Mouse (Mus musculus) macrophage (primary cell): ENCODE results near the gene Fam71e1. TPM values are rescaled to one million over a fixed set of nuclear protein-coding genes. Genes with fewer than 3 reads are reported as not detected.
A peak's percentile ranks its signal among the peaks of the same experiment; 100 is the strongest.

ENCODE experiments used
- H3K27ac ChIP-seq: fragments of 350-480 bp; formaldehyde crosslinking; 2 replicates; pipeline ENCODE4 v1.9.0; 2021
- H3K36me3 ChIP-seq: fragments of 350-480 bp; formaldehyde crosslinking; 2 replicates; pipeline ENCODE4 v1.9.0; 2021; ENCODE audit errors: inconsistent target
- H3K4me3 ChIP-seq: fragments of 350-480 bp; formaldehyde crosslinking; 2 replicates; pipeline ENCODE4 v1.9.0; 2021; ENCODE audit errors: inconsistent target
- H3K79me2 ChIP-seq: fragments of 350-480 bp; formaldehyde crosslinking; 2 replicates; pipeline ENCODE4 v1.9.0; 2021; ENCODE audit errors: inconsistent target
- WGBS: methylation state at CpG from one replicate; pipeline ENCODE4 v1.1.7; 2026; ENCODE audit warnings: inconsistent platforms; ENCODE audit not compliant: missing documents; 5-methylcytosine and 5-hydroxymethylcytosine counted together
- polyA plus RNA-seq: library from polyadenylated mRNA; stranded (reverse); fragments of 250-400 nt; gene quantifications from 3 replicates; pipeline ENCODE4 v1.2.4, GENCODE M21; 2018; ENCODE audit warnings: inconsistent platforms
- total RNA-seq, 78 experiments: library from RNA; depleted of rRNA; stranded (reverse); fragments of 250-400 nt; gene quantifications; 1 replicate in 9 of 78; 2 replicates in 24 of 78; 3 replicates in 43 of 78; 4 replicates in 2 of 78; pipeline ENCODE4 v1.2.4; 2018; ENCODE audit warnings: inconsistent platforms in 56 of 78

Fam71e1 gene
- 10 to 100 TPM in 5 of 26 experiments, 1 to 10 TPM in 17, not detected in 4; 1.3 to 19.5 (median 6.1) TPM for total RNA-seq (2018; cell fraction: chromatin; rRNA removed)
- total RNA-seq (2018; cell fraction: cytosol; rRNA removed): 1 to 10 TPM in 19 of 26 experiments, under 1 TPM in 7; 0.74 to 6.4 (median 1.2) TPM
- 10 to 100 TPM in 4 of 26 experiments, 1 to 10 TPM in 20, not detected in 2; 1.1 to 14.7 (median 5.2) TPM for total RNA-seq (2018; cell fraction: nucleus; rRNA removed)
- polyA plus RNA-seq: 0.89 to 1.5 TPM (median 0.99 TPM) in 3 replicates

DNA sequence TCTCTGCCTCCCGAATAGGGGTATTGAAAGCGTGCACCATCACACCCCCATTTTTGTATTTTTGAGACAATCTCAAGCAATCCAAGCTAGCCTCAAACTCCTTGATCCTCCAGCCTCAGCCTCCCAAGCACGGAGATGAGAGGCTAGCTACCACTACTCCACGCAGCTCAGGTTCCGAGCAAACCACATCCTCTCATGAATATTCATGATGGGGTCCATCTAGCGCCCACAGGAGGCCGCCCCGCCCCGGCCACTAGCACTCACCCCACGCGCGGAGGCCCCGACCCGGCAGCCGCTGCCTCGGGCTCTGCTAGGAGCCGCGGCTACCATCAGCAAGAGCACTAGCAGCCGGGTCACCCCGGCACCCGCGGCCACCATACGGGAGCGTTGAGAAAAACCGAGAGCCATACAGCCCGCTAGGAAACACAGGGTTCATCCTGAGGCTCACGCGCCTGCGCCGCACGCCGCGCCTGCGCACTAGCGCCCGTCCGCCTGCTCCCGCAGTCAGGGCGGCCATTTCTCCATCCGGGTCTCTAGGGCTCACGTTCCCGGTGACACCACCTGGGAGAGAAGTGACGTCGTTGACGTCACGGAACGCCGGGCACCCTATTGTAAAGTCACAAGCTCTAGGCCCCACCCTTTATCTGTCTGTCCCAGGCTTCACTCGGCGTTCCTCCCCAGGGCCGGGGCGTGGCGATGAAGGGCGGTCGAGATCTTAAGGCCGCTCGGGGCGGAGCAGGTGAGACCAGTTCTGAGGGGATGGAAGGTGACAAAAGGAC, at the start of gene Fam71e1, which contains the start of gene Emc10:
Fam71e1 (plus strand) TSS at position 590 of the 779 bp plus-strand sequence.
Emc10 (minus strand) TSS at position 538 of the 779 bp plus-strand sequence.
- Histone ChIP-seq H3K4me3 (peak within 1 kb of the TSS; percentile 56), H3K27ac (no peak within 1 kb of the TSS), H3K36me3 (peaks cover 11% of the 10 kb centered on the region; the same call in 1 of the 2 replicates), H3K79me2 (peaks cover 18% of the 10 kb centered on the region)
- 1% methylated on average over 58 of the region's 58 CpGs for WGBS

DNA sequence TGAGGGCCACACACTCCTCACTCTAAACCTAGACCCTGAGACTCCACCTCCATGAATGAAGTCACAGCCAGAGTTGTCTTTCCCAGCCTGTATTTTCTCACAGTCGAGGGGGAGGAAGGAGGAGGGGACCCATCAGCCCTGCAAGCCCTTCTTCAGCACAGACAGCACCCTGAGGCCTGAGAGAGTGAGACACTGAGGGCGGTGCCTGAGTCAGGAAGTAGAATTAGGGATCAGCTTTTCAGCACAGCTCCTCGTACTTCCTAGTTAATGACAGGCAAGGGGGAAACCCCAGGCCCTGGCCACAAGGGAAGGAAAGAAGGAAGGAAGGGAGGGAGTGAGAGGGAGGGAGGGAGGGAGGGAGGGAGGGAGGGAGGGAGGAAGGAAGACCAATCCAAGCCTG, 43.1 kb upstream of the Fam71e1 start:
- WGBS: 0% methylated on average over 3 of the region's 3 CpGs
- Histone ChIP-seq H3K4me3 (no peak overlapping the region), H3K27ac (peak overlapping the region; percentile 22; the same call in 1 of the 2 replicates), H3K79me2 (no peaks in the 10 kb centered on the region), H3K36me3 (no peaks in the 10 kb centered on the region)

DNA sequence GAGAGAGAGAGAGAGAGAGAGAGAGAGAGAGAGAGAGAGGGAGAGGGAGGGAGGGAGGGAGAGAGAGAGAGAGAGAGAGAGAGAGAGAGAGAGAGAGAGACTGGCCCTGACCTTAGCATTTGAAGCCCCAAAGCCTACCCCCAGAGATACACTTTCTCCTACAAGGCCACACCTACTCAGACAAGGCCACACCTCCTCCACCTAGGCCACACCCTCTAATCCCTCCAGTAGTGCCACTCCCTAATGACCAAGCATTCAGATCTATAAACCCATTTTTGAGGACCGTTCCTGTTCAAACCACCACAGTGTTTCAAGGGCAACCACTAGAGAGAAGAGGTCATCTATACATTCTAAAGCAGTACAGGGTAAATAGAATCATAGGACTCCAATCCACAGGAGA, 40.1 kb upstream of the Fam71e1 start:
- no peaks in the 10 kb centered on the region for H3K36me3 ChIP-seq
- WGBS: 75% methylated on average over 1 of the region's 1 CpGs
- no peaks in the 10 kb centered on the region for H3K79me2 ChIP-seq
- H3K27ac ChIP-seq: no peak overlapping the region
- no peak overlapping the region for H3K4me3 ChIP-seq

DNA sequence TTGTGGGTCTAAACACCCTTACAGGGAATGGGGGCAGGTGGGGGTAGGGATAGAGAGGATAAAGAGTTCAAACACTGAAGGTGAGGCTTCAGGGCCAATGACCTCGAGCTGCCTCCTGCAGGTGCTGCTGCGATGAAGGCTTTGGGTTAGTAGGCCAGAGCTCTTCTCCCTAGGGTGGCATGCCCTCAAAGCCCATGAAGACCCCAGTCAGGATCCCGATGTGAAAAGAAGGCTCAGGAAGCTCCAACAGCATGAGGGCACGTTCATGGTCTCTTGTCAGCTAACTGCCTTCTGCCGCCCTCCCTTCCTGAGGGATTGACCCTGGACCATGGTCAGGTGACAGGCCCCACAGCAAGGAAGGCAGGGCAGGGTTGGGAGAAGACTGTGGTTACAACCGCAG, 36.3 kb upstream of the Fam71e1 start:
- WGBS: 67% methylated on average over 6 of the region's 6 CpGs
- H3K27ac ChIP-seq: no peak overlapping the region

DNA sequence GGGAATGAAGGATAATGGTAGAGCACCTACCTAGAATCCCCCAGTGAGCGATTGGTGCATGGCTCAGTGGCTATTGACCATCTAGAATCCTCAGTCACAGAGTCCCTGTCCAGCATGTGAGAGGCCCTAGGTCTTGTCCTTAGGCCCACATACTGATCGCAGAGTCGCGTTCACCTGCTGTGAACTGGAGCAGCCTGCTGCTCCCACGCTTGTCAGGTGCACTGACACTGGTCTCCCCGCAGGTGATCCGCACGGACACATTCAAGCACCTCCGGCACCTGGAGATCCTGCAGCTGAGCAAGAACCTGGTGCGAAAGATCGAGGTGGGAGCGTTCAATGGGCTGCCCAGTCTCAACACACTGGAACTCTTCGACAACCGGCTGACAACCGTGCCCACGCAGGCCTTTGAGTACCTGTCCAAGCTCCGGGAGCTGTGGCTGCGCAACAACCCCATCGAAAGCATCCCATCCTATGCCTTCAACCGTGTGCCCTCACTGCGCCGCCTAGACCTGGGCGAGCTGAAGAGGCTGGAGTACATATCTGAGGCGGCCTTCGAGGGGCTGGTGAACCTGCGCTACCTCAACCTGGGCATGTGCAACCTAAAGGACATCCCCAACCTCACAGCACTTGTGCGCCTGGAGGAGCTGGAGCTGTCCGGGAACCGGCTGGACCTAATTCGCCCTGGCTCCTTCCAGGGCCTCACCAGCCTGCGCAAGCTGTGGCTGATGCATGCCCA, 35.4 kb upstream of the Fam71e1 start:
- H3K4me3 ChIP-seq: no peak overlapping the region
- 70% methylated on average over 26 of the region's 31 CpGs for WGBS

More for the DNA sequence above, 36.3 kb upstream of the Fam71e1 start:
- H3K79me2 ChIP-seq: no peaks in the 10 kb centered on the region
- H3K4me3 ChIP-seq: no peak overlapping the region
- H3K36me3 ChIP-seq: no peaks in the 10 kb centered on the region

DNA sequence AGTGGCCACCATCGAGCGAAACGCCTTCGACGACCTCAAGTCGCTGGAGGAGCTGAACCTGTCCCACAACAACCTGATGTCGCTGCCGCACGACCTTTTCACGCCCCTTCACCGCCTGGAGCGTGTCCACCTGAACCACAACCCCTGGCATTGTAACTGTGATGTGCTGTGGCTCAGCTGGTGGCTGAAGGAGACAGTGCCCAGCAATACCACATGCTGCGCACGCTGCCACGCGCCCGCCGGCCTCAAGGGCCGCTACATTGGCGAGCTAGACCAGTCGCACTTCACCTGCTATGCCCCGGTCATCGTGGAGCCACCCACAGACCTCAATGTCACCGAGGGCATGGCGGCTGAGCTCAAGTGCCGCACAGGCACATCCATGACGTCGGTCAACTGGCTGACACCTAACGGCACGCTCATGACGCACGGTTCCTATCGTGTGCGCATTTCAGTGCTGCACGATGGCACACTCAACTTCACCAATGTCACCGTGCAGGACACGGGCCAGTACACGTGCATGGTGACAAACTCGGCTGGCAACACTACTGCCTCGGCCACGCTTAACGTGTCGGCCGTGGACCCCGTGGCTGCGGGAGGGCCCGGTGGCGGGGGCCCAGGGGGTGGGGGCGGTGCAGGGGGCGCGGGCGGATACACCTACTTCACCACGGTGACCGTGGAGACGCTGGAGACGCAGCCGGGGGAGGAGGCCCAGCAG, 34.7 kb upstream of the Fam71e1 start:
- Histone ChIP-seq H3K36me3 (no peaks in the 10 kb centered on the region), H3K27ac (no peak overlapping the region), H3K79me2 (no peaks in the 10 kb centered on the region), H3K4me3 (no peak overlapping the region)
- 57% methylated on average over 50 of the region's 57 CpGs for WGBS

More for the DNA sequence above, 35.4 kb upstream of the Fam71e1 start:
- Histone ChIP-seq H3K79me2 (no peaks in the 10 kb centered on the region), H3K36me3 (no peaks in the 10 kb centered on the region), H3K27ac (no peak overlapping the region)

DNA sequence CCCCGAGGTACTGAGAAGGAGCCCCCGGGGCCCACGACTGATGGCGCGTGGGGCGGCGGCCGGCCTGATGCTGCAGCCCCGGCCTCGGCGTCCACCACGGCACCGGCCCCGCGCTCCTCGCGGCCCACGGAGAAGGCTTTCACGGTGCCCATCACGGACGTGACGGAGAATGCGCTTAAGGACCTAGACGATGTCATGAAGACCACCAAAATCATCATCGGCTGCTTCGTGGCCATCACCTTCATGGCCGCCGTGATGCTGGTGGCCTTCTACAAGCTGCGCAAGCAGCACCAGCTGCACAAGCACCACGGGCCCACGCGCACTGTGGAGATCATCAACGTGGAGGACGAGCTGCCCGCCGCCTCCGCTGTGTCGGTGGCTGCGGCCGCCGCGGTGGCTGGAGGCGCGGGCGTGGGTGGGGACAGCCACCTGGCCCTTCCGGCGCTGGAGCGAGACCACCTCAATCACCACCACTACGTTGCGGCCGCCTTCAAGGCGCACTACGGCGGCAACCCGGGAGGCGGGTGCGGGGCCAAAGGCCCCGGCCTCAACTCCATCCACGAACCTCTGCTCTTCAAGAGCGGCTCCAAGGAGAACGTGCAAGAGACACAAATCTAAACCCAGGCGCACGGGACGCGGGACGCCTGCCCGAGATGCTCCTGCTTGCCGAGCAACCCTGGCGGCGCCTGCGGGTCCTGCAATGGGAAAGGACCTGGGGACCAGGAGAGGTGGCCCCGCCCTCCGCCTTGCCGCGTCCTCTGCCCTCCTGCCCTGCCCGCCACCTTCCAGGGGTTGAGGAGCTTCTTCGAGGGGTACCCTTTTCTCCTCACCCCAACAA, 33.9 kb upstream of the Fam71e1 start:
- Histone ChIP-seq H3K36me3 (no peaks in the 10 kb centered on the region), H3K27ac (no peak overlapping the region)

DNA sequence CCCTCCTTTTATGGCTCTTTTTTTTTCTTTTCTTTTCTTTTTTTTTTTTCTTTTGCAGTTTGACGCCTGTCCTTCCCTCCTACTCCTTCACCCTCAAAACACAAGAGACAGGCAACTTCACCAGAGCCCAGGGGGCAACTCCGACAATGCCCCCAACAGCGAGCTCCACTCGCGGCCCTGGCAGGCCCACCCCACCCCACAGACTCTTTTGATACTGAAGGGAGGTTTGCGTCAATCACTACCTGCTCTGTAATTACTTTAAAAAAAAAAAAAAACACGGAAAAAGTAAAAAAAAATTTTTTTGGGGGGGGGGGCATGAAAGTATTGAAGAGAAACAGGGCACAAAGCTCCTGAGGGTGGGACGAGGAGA, 33.3 kb upstream of the Fam71e1 start:
- H3K4me3 ChIP-seq: no peak overlapping the region
- 19% methylated on average over 7 of the region's 8 CpGs for WGBS
- H3K27ac ChIP-seq: no peak overlapping the region
- H3K36me3 ChIP-seq: no peaks in the 10 kb centered on the region
- H3K79me2 ChIP-seq: no peaks in the 10 kb centered on the region

More for the DNA sequence above, 33.9 kb upstream of the Fam71e1 start:
- no peak overlapping the region for H3K4me3 ChIP-seq
- H3K79me2 ChIP-seq: no peaks in the 10 kb centered on the region
- WGBS: 12% methylated on average over 67 of the region's 77 CpGs

DNA sequence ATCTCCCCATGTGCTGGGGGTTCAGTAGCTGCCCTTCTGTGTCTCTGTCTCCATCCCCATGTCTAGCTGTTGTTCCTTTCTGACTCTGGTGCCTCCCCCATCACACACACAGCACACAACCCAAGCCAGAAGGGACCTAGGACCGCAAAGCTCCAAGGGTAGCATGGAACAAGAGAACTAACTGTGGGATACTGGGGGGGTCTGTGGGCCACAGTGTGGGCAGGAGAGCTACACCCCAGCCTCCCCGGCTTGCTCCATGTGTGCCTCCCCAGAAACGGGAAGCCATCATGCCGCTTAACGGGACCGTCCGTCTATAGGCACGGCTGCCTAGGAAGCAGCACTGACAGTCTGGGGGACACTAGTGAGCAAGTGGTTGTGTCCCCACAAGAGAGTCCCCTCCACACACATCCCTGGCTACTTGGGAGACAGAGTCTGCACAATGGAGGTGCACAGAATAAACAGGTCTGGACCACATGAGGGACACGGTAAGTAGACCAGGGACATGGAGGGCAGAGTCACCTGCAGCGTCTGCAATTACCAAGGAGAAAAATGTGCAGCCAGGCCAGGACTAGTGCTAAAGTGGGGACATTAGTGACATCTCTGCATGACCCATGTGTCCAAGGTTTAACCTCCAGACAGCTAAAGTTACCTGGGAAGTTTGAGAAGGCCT, 32.7 kb upstream of the Fam71e1 start:
- Histone ChIP-seq H3K4me3 (no peak overlapping the region), H3K27ac (no peak overlapping the region), H3K79me2 (no peaks in the 10 kb centered on the region), H3K36me3 (no peaks in the 10 kb centered on the region)
- 69% methylated on average over 9 of the region's 10 CpGs for WGBS

DNA sequence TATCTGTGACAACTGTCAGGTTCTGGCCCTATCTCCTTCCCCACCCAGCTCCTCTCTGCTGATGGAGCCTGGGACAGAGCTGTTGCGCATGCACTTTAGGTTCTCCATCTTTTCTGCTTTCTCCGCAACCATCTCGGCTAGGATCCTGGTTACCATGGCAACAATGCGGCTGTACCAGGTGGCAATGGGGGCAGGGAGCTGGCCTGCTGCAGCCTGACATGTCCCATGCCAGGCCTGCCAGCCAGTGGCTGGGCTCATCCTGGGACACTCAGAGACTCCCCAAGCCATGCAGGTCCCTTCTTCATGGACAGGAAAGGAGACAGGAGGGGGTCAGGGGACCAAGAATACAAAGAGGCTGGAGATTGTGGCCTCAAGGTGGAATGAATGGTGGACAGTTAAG, 31.9 kb upstream of the Fam71e1 start:
- no peak overlapping the region for H3K4me3 ChIP-seq
- H3K36me3 ChIP-seq: no peaks in the 10 kb centered on the region
- no peaks in the 10 kb centered on the region for H3K79me2 ChIP-seq
- WGBS: 54% methylated on average over 4 of the region's 4 CpGs
- no peak overlapping the region for H3K27ac ChIP-seq

DNA sequence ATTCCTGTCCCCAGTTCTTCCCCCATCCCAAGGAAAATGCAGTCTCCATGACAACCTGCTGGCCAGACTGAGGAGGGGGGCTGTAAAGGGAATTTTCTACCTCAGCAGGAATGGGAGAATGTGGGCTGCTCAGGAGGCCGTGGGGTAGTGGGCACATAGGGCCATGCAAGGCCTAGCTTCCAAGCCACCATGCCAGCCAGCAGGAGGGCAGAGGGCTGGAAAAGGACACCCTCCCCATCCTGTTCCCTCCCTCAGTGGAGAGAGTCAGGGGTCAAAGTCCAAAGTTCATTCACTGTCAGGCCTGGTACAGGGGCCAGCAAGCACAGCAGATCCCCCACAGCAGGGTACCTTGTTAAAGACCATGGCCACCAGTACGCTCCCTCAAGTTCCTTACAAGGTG, 31.3 kb upstream of the Fam71e1 start, which contains the start of gene Aspdh:
Aspdh (plus strand) TSS at position 281 of the 400 bp plus-strand sequence.
- Histone ChIP-seq H3K36me3 (no peaks in the 10 kb centered on the region), H3K79me2 (no peaks in the 10 kb centered on the region), H3K27ac (no peak within 1 kb of the TSS), H3K4me3 (no peak within 1 kb of the TSS)
- 84% methylated on average over 2 of the region's 2 CpGs for WGBS

DNA sequence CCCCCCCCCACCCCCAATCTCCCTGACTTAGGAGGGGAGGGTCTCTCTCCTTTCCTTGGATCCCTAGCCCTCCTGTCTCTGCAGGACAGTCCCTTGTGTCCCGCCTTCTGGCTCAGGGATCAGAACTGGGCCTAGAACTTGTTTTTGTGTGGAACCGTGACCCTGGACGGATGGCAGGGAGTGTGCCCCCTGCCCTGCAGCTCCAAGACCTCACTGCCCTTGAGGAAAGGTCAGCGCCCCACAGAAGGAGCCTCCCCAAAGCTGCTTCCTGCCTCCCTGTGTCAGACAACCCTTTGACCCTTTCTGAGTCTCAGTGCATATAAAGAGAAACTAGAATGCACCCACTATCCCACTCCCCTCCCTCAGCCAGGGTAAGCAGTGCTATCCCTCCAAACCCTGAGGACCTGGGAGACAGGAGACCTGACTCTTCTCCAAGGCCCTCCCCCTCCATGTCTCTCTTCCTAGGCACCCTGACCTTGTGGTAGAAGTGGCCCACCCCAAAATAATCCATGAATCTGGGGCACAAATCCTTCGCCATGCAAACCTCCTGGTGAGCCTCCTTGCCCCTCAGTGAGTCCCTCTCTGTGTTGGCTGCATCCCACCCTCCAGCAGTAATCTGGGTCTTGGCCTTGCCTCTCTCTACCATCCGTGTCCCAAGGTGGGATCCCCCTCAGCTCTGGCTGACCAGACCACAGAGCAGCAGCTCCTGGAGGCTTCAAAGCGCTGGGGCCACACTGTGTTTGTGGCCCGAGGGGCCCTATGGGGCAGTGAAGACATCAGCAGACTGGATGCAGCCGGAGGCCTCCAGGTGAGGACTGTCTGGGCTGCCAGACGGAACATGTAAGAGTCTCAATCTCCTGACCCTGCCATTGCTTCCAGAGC, 30.1 kb upstream of the Fam71e1 start:
- no peaks in the 10 kb centered on the region for H3K79me2 ChIP-seq
- H3K27ac ChIP-seq: no peak overlapping the region
- 95% methylated on average over 10 of the region's 10 CpGs for whole genome bisulfite sequencing
- no peak overlapping the region for H3K4me3 ChIP-seq
- H3K36me3 ChIP-seq: no peaks in the 10 kb centered on the region
